Mouse (Mus musculus): ENCODE measurements around the gene Mlycd. TPM values are rescaled to one million over a fixed set of nuclear protein-coding genes. Genes with fewer than 3 reads are reported as not detected.

The Mlycd gene
- polyA plus RNA-seq, 1 experiment: 23.1 TPM

DNA sequence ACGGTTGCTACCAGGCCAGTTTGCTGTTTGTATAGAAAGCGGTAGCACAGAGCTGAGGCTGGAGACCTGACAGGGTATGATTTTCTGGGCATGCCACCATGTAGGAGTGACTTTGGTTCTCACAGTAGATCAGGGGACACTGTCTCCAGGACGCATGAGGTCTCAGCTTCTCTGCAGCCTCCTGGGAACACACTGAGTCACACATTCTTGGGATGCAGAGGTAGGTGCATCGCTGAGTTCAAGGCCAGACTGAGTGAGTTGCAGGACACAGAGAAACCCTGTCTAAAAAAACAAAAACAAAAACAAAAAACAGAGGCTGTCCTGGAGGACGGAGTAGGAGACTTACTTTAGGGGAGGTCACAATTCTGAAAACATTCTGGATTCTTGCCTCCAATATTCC lies 58.2 kb downstream of the Mlycd start:
- H3K79me2 ChIP-seq (ENCODE audit: control insufficient read depth, insufficient read depth): no peaks in the 10 kb centered on the region
- no peak overlapping the region for H3K4me2 ChIP-seq (ENCODE audit: low read depth)
- H3ac ChIP-seq (ENCODE audit: control insufficient read depth, insufficient read length): no peak overlapping the region
- H3K4me3 ChIP-seq: no peak overlapping the region
- TF ChIP-seq MYOG (IDR thresholded peaks at IDR 0.05; ENCODE audit: control insufficient read depth in 1 of 3, insufficient read depth in 1 of 3, insufficient read length in 2 of 3, low read depth in 2 of 3): no peak
- TF ChIP-seq SRF (IDR thresholded peaks at IDR 0.05; ENCODE audit: control insufficient read depth, insufficient read length, low read depth): no peak
- TF ChIP-seq TCF12 (IDR thresholded peaks at IDR 0.05; ENCODE audit: insufficient read depth, poor library complexity, severe bottlenecking): no peak
- TF ChIP-seq MAX (IDR thresholded peaks at IDR 0.05; ENCODE audit: low read depth): no peak
- TF ChIP-seq TCF3 (IDR thresholded peaks at IDR 0.05; ENCODE audit: insufficient read length, low read depth): no peak
- TF ChIP-seq POLR2A (IDR thresholded peaks at IDR 0.05; ENCODE audit: insufficient read length, low read depth): no peak
- no peak for TF ChIP-seq E2F4 (IDR thresholded peaks at IDR 0.05; ENCODE audit: insufficient read depth)
- TF ChIP-seq USF1 (IDR thresholded peaks at IDR 0.05; ENCODE audit: low read depth): no peak
- TF ChIP-seq MYOD1 (IDR thresholded peaks at IDR 0.05; ENCODE audit: control insufficient read depth in 1 of 3, insufficient read length in 2 of 3, low read depth in 2 of 3): no peak
- no peak for TF ChIP-seq POLR2AphosphoS2 (IDR thresholded peaks at IDR 0.05; ENCODE audit: insufficient read length, low read depth)
- no peak for TF ChIP-seq REST (IDR thresholded peaks at IDR 0.05; ENCODE audit: insufficient read depth, insufficient read length)
- TF ChIP-seq CEBPB (IDR thresholded peaks at IDR 0.05; ENCODE audit: insufficient read depth, poor library complexity, severe bottlenecking): no peak
- H3K27me3 ChIP-seq (ENCODE audit: control insufficient read depth, insufficient read depth, insufficient read length): no peaks in the 10 kb centered on the region
- H3K36me3 ChIP-seq (ENCODE audit: control insufficient read depth, insufficient read depth): no peaks in the 10 kb centered on the region

- H3K79me2 ChIP-seq (ENCODE audit: control insufficient read depth, insufficient read depth): no peaks in the 10 kb centered on the region
- TF ChIP-seq REST (IDR thresholded peaks at IDR 0.05; ENCODE audit: insufficient read depth, insufficient read length) (no peak), POLR2A (IDR thresholded peaks at IDR 0.05; ENCODE audit: insufficient read length, low read depth) (no peak), E2F4 (IDR thresholded peaks at IDR 0.05; ENCODE audit: insufficient read depth) (no peak), CEBPB (IDR thresholded peaks at IDR 0.05; ENCODE audit: insufficient read depth, poor library complexity, severe bottlenecking) (no peak), MYOG (IDR thresholded peaks at IDR 0.05; ENCODE audit: control insufficient read depth in 1 of 3, insufficient read depth in 1 of 3, insufficient read length in 2 of 3, low read depth in 2 of 3) (no peak), POLR2AphosphoS2 (IDR thresholded peaks at IDR 0.05; ENCODE audit: insufficient read length, low read depth) (no peak), TCF12 (IDR thresholded peaks at IDR 0.05; ENCODE audit: insufficient read depth, poor library complexity, severe bottlenecking) (no peak), MAX (IDR thresholded peaks at IDR 0.05; ENCODE audit: low read depth) (no peak), MYOD1 (IDR thresholded peaks at IDR 0.05; ENCODE audit: control insufficient read depth in 1 of 3, insufficient read length in 2 of 3, low read depth in 2 of 3) (no peak), USF1 (IDR thresholded peaks at IDR 0.05; ENCODE audit: low read depth) (no peak), TCF3 (IDR thresholded peaks at IDR 0.05; ENCODE audit: insufficient read length, low read depth) (no peak), SRF (IDR thresholded peaks at IDR 0.05; ENCODE audit: control insufficient read depth, insufficient read length, low read depth) (no peak)
- no peak overlapping the region for H3ac ChIP-seq (ENCODE audit: control insufficient read depth, insufficient read length)
- H3K4me2 ChIP-seq (ENCODE audit: low read depth): no peak overlapping the region
- no peaks in the 10 kb centered on the region for H3K36me3 ChIP-seq (ENCODE audit: control insufficient read depth, insufficient read depth)
- peaks cover 13% of the 10 kb centered on the region for H3K27me3 ChIP-seq (ENCODE audit: control insufficient read depth, insufficient read depth, insufficient read length)
- H3K4me3 ChIP-seq: no peak overlapping the region
Measured at GRCm38 (mm10) chr8:119456045-119456444, 61.4 kb downstream of the Mlycd start.

- Histone ChIP-seq H3K4me3 (no peak overlapping the region), H3K36me3 (ENCODE audit: control insufficient read depth, insufficient read depth) (no peaks in the 10 kb centered on the region), H3K79me2 (ENCODE audit: control insufficient read depth, insufficient read depth) (no peaks in the 10 kb centered on the region), H3ac (ENCODE audit: control insufficient read depth, insufficient read length) (no peak overlapping the region), H3K27me3 (ENCODE audit: control insufficient read depth, insufficient read depth, insufficient read length) (peaks cover 50% of the 10 kb centered on the region), H3K4me2 (ENCODE audit: low read depth) (no peak overlapping the region)
- TF ChIP-seq POLR2AphosphoS2 (IDR thresholded peaks at IDR 0.05; ENCODE audit: insufficient read length, low read depth): no peak
- TF ChIP-seq SRF (IDR thresholded peaks at IDR 0.05; ENCODE audit: control insufficient read depth, insufficient read length, low read depth): no peak
Measured at GRCm38 (mm10) chr8:119459724-119460123, 65.0 kb downstream of the Mlycd start.

Other genes with a start within 250 kb of the Mlycd start
- 238 TPM for gene Hsbp1, start 50.4 kb upstream of the Mlycd start, polyA plus RNA-seq (2012; fragmentation: generic; extraction: Trizol)
- 14.3 TPM for gene Osgin1, start 39.2 kb downstream of the Mlycd start, polyA plus RNA-seq (2012; fragmentation: generic; extraction: Trizol)
- not detected for gene Necab2, start 51.8 kb downstream of the Mlycd start, polyA plus RNA-seq (2012; fragmentation: generic; extraction: Trizol)
- gene Slc38a8, start 106.8 kb downstream of the Mlycd start, polyA plus RNA-seq (2012; fragmentation: generic; extraction: Trizol): not detected
- gene Mbtps1, start 163.9 kb downstream of the Mlycd start, polyA plus RNA-seq (2012; fragmentation: generic; extraction: Trizol): 70.8 TPM
- gene Hsdl1, start 180.3 kb downstream of the Mlycd start, polyA plus RNA-seq (2012; fragmentation: generic; extraction: Trizol): 9.5 TPM
- gene Dnaaf1, start 180.4 kb downstream of the Mlycd start, polyA plus RNA-seq (2012; fragmentation: generic; extraction: Trizol): 0.01 TPM
- gene Taf1c, start 210.3 kb downstream of the Mlycd start, polyA plus RNA-seq (2012; fragmentation: generic; extraction: Trizol): 6.8 TPM
- not detected for gene Adad2, start 217.9 kb downstream of the Mlycd start, polyA plus RNA-seq (2012; fragmentation: generic; extraction: Trizol)
- gene Kcng4, start 240.8 kb downstream of the Mlycd start, polyA plus RNA-seq (2012; fragmentation: generic; extraction: Trizol): not detected

Measured in myocyte (in vitro differentiated cells).